Mouse (Mus musculus) lung, postnatal 0 days (tissue): Measurements from ENCODE around the gene Tob1. TPM values are rescaled to one million over a fixed set of nuclear protein-coding genes. Genes with fewer than 3 reads are reported as not detected.

Experiments
- ATAC-seq: fragments of 200-750 bp; cut with Nextera tagmentation; 2 replicates; pipeline ENCODE4 v1.8.0; 2017; ENCODE audit warnings: moderate library complexity
- DNase-seq: peaks from one replicate; pipeline ENCODE4 v3.0.0-alpha.2; 2016; ENCODE audit warnings: low spot score
- H3K27ac ChIP-seq: fragments of 300-500 bp; sonication (generic); 2 replicates; pipeline ENCODE4 v1.5.1; 2014; ENCODE audit warnings: antibody characterized with exemption, mild to moderate bottlenecking, low read length, mixed read lengths
- H3K27me3 ChIP-seq: fragments of 300-500 bp; sonication (generic); replicated peaks from 2 replicates; pipeline ENCODE4 v1.6.1; 2014; ENCODE audit warnings: low read length, mixed read lengths; ENCODE audit not compliant: insufficient read depth
- H3K36me3 ChIP-seq: fragments of 300-500 bp; sonication (generic); 2 replicates; pipeline ENCODE4 v1.6.1; 2014; ENCODE audit warnings: low read length, mixed read lengths; ENCODE audit not compliant: insufficient read depth
- H3K4me1 ChIP-seq: fragments of 300-500 bp; sonication (generic); 2 replicates; pipeline ENCODE4 v1.6.1; 2014; ENCODE audit warnings: antibody characterized with exemption, low read depth, low read length, mixed read lengths; ENCODE audit not compliant: insufficient read depth
- H3K4me2 ChIP-seq: fragments of 300-500 bp; sonication (generic); replicated peaks from 2 replicates; pipeline ENCODE4 v1.6.1; 2014; ENCODE audit warnings: low read depth, mild to moderate bottlenecking, low read length, moderate library complexity, mixed read lengths
- H3K4me3 ChIP-seq: fragments of 300-500 bp; sonication (generic); 2 replicates; pipeline ENCODE4 v1.5.1; 2014; ENCODE audit warnings: low read depth, low read length
- H3K9ac ChIP-seq: fragments of 300-500 bp; sonication (generic); replicated peaks from 2 replicates; pipeline ENCODE4 v1.6.1; 2014; ENCODE audit warnings: low read depth, mild to moderate bottlenecking
- H3K9me3 ChIP-seq: fragments of 300-500 bp; sonication (generic); 2 replicates; pipeline ENCODE4 v1.6.1; 2016; ENCODE audit warnings: low read length, mixed read lengths
- CTCF ChIP-seq: IDR thresholded peaks from 2 replicates; pipeline ENCODE4 v1.5.1; 2016; ENCODE audit warnings: antibody characterized with exemption, mild to moderate bottlenecking
- EP300 ChIP-seq: IDR thresholded peaks from 2 replicates; pipeline ENCODE4 v1.6.1; 2016; ENCODE audit warnings: antibody characterized with exemption, mild to moderate bottlenecking, control low read depth
- WGBS: fragments of 180-500 bp; shearing (Covaris S2); extraction: QIAGEN DNeasy Blood & Tissue Kit; methylation state at CpG from one replicate; pipeline ENCODE4 v1.1.7; 2014; 5-methylcytosine and 5-hydroxymethylcytosine counted together
- polyA plus RNA-seq: library from polyadenylated mRNA; unstranded; fragments of >200 nt; fragmentation: Nextera tagmentation; extraction: Ambion mirVana; gene quantifications from 2 replicates; pipeline ENCODE4 v1.2.1, GENCODE M21; 2015

The Tob1 gene
- polyA plus RNA-seq, 1 experiment from 2014 or later, result 46.0 TPM

- Histone ChIP-seq H3K4me3 (no peak overlapping the region), H3K27me3 (no peaks in the 10 kb centered on the region), H3K27ac (no peak overlapping the region), H3K4me2 (no peak overlapping the region), H3K36me3 (no peaks in the 10 kb centered on the region), H3K9ac (no peak overlapping the region), H3K9me3 (no peaks in the 10 kb centered on the region), H3K4me1 (no peaks in the 10 kb centered on the region)
- ATAC-seq (no peak), DNase-seq (no peak)
- TF ChIP-seq EP300, result no peak
- TF ChIP-seq CTCF, result no peak
- 55% methylated on average over 5 of the region's 5 CpGs for WGBS
Observed at GRCm38 (mm10) chr11:94202106-94202505, 9.1 kb upstream of the Tob1 start.

GRCm38 (mm10) chr11:94203066-94203465 is 8.2 kb upstream of the Tob1 start:
- WGBS, result 69% methylated on average over 3 of the region's 3 CpGs
- no peak overlapping the region for H3K4me2 ChIP-seq
- no peaks in the 10 kb centered on the region for H3K4me1 ChIP-seq
- no peak for DNase-seq
- no peak overlapping the region for H3K4me3 ChIP-seq
- no peak for ATAC-seq
- TF ChIP-seq EP300 (no peak), CTCF (no peak)
- no peaks in the 10 kb centered on the region for H3K27me3 ChIP-seq
- H3K36me3 ChIP-seq, result no peaks in the 10 kb centered on the region
- no peaks in the 10 kb centered on the region for H3K9me3 ChIP-seq
- no peak overlapping the region for H3K9ac ChIP-seq
- no peak overlapping the region for H3K27ac ChIP-seq

GRCm38 (mm10) chr11:94206398-94207114 is 4.7 kb upstream of the Tob1 start:
- ATAC-seq (no peak), DNase-seq (no peak)
- H3K9me3 ChIP-seq, result no peaks in the 10 kb centered on the region
- H3K36me3 ChIP-seq, result no peaks in the 10 kb centered on the region
- no peak overlapping the region for H3K4me2 ChIP-seq
- H3K27me3 ChIP-seq, result no peaks in the 10 kb centered on the region
- H3K27ac ChIP-seq, result no peak overlapping the region
- H3K9ac ChIP-seq, result no peak overlapping the region
- TF ChIP-seq EP300 (no peak), CTCF (no peak)
- no peak overlapping the region for H3K4me3 ChIP-seq
- H3K4me1 ChIP-seq, result no peaks in the 10 kb centered on the region
- WGBS, result 67% methylated on average over 10 of the region's 10 CpGs

- no peak overlapping the region for H3K9ac ChIP-seq
- no peak overlapping the region for H3K4me2 ChIP-seq
- no peak overlapping the region for H3K4me3 ChIP-seq
- H3K9me3 ChIP-seq, result no peaks in the 10 kb centered on the region
- TF ChIP-seq EP300, result no peak
- no peak for TF ChIP-seq CTCF
- 44% methylated on average over 8 of the region's 8 CpGs for WGBS
- no peaks in the 10 kb centered on the region for H3K27me3 ChIP-seq
- H3K36me3 ChIP-seq, result no peaks in the 10 kb centered on the region
- peak overlapping the region; percentile 91; the same call in 1 of the 2 replicates for H3K27ac ChIP-seq
- DNase-seq, result no peak
- ATAC-seq, result no peak
- H3K4me1 ChIP-seq, result no peaks in the 10 kb centered on the region
Observed at GRCm38 (mm10) chr11:94208811-94209675, 2.2 kb upstream of the Tob1 start.

GRCm38 (mm10) chr11:94209695-94210131 is 1.5 kb upstream of the Tob1 start:
- TF ChIP-seq CTCF, result no peak
- TF ChIP-seq EP300, result 0 out of 2 replicates have a peak, but pooled peaks have one; percentile 23
- peak overlapping the region; percentile 94 for H3K4me2 ChIP-seq
- no peaks in the 10 kb centered on the region for H3K36me3 ChIP-seq
- 2% methylated on average over 14 of the region's 14 CpGs for WGBS
- no peaks in the 10 kb centered on the region for H3K4me1 ChIP-seq
- H3K9me3 ChIP-seq, result no peaks in the 10 kb centered on the region
- no peaks in the 10 kb centered on the region for H3K27me3 ChIP-seq
- no peak overlapping the region; the same call in 1 of the 2 replicates for H3K9ac ChIP-seq
- H3K27ac ChIP-seq, result peak overlapping the region; percentile 91
- DNase-seq, result no peak
- no peak for ATAC-seq
- H3K4me3 ChIP-seq, result peak overlapping the region; percentile 26; the same call in 1 of the 2 replicates
